Mouse (Mus musculus) monocyte, adult 5-6 weeks (primary cell): Measurements from ENCODE around the gene Rtl5. TPM values are rescaled to one million over a fixed set of nuclear protein-coding genes. Genes with fewer than 3 reads are reported as not detected.

ENCODE experiments used
- ATAC-seq: fragments of 153-309, 156-312 bp; replicated peaks from 2 replicates; pipeline ENCODE4 v1.8.0; 2017; ENCODE audit warnings: mild to moderate bottlenecking; ENCODE audit not compliant: low TSS enrichment, insufficient number of reproducible peaks, severe bottlenecking, poor library complexity, low FRiP score
- total RNA-seq: library from RNA; stranded (forward); fragments of 200-1000, 200-491, 200-594 nt; gene quantifications from 3 replicates; pipeline ENCODE4 v1.2.3, GENCODE M21; 2017

Rtl5 gene
- total RNA-seq, 1 experiment from 2014 or later: 3.7 TPM

DNA sequence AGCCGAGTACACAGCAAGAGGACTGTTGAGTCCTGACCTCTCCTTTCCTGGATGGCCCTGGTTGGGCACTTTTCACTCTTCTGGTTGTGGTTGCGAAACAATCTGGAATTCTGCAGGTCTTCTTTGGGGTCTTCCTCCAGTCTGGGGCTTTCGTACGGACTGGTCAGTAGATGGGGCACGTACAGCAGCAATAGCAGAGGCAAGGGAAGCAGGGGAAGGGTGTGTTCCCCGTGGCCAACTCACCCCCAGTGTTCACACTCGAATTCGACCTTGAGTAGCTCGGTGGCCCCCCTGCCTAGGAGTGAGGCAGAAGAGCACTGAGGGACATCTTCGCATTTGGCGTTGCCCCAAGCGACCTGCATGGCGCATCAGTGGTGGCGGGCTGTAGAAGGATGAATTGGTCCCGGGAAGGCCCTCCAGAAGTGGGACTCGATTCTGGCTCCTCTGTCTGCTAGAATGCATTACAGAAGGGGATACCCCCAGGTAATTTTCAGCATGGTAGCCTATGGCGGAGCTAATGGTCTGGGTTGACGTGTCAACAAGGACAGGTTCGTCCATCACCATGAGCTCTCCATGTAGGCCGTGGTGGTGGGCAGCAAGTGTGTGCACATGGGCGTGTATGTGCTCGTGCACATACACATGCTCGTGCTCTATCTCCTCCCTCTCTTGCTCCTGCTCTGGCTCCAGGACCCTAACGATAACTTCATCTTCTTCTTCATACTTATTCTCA is 2.1 kb downstream of the Rtl5 start:
- ATAC-seq: no peak

DNA sequence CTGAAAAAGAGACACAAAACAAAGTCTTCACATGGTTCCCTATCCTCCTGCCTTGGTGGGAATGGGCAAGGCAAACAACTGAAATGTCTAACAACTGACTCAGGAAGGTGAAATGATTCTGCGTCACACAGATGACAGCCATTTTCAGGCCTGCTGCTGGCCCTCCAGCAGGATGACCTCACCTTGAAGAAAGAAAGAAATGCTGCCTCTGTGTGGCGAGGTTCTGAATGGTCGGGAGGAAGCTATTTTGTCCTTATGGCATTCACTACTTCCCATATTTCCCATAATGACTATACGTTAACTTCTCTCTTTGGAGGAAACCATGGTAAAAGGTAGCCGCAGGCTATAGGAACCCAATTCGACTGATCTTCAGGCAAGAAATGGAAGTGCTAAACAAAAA is 4.0 kb downstream of the Rtl5 start:
- ATAC-seq: no peak

DNA sequence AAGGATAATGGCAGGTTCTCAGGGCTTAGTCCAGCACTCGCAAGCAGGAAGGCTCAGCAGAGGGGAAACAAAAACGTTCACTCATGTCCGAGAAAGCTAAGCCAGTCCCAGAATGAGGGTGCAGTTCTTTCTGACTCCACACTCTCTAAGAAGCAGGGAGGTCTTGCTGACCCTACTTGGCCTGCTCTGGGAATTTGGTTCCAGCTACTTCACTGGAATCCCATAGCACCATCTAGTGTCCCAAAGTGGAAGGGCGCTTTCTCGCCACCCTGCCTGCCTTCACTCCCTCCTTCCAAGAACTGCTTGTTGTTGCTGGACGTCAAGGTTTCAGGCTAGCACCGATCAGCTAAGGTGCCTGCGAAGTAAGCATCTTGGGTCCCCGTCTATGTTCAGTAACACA is 5.0 kb downstream of the Rtl5 start:
- ATAC-seq: no peak; the same call in 1 of the 2 replicates

DNA sequence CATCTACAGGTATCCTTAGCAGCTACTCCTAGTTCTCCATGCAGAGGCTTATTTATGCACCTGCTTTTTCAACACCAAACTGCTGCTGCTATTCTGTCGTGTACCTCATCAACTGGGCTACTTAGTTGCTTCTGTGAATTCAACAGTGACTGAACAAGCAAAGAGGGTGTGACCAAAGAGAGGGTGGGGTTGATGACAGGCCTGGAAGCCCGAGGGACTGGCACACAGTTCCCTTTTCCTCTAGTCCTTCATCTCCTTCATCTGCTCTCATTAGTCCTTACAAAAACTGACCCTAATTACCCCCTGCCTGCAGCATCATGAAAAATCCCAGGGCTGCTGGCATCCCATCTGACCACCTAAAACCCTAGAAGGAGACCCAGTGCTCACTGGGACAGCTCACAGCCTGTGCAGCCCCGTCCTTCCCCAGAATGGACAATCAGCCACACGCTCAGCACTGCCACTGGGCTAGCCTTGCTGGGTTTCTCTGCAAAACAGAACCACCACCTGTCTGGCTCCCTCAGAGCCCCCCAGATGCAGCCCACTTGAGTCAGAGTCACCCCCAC is 5.8 kb downstream of the Rtl5 start:
- 0 out of 2 replicates have a peak, but pooled peaks have one; percentile 36 for ATAC-seq

DNA sequence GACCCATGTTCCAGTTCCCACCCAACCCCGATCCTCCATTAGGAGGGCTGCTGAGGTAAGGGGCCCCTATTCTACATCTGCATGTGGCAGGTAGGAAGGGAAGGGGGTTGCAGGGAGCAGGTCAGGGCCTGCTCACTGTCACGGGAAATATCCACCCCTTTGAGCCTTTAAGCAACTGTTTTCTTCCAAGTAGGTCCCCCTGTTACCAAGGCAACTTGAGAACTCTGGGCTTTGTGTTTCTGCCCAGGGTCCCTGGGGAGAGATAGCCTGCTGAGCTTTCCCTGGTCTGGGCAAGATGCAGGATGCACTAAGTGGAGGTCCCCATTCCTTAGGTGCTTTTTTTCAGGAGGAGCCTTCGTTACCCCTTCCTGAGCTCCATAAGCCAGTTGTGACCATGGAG is 7.0 kb downstream of the Rtl5 start:
- no peak for ATAC-seq

DNA sequence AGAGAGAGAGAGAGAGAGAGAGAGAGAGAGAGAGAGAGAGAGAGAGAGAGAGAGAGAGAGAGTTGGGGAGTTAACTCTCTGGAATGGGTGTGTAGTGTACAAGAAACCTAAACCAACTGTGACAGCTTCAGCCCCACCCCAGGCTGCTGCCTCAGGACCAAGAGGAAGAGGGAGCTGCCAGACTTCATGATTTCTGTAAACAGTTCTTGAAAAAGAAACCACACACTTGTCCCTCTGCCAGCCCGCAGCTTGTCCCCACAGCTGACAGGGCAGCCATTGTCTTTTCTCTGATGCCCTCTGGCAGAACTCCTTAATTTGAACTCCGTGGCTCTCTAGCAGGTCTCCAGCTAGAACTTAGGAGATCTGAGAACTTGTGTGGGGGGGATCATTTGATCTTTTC is 10.2 kb downstream of the Rtl5 start:
- ATAC-seq: peak; percentile 74; the same call in 1 of the 2 replicates

DNA sequence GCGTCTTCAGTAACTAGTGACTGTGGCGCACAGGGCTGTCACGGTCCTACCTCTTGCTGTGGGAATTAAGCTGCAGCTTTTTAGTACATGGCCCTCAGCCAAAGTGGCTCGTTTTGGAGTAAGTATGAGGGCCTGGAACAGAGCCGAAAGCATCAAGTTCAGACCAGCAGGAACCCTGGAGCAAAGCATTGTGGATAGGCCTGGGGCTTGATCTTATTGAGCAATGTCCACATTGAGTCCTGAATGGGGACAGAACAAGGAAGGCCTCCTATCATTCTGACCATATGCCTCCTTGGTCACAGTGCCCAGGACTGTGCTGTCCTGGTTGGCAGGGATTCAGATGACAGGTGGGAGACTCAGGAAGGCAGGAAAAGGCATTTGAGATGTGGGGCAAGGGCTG is 10.9 kb downstream of the Rtl5 start:
- no peak for ATAC-seq

DNA sequence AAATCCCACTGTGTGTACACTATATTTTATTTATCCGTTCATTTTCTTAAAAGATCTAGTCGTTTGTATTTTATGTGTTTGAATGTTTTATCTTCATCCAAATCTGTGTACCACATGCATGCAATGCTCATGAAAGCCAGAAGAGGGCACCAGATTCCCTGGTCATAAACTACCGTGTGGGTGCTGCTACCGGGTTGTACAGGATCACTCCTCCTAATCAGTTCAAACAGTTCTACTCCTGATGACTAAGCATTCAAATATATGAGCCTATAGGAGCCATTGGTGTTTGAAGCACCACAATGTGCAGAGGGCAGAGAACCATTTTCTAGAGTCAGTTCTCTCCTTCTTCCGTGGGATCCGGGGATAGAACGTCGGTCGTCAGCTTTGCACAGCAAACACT is 11.7 kb downstream of the Rtl5 start:
- ATAC-seq: peak; percentile 61; the same call in 1 of the 2 replicates

DNA sequence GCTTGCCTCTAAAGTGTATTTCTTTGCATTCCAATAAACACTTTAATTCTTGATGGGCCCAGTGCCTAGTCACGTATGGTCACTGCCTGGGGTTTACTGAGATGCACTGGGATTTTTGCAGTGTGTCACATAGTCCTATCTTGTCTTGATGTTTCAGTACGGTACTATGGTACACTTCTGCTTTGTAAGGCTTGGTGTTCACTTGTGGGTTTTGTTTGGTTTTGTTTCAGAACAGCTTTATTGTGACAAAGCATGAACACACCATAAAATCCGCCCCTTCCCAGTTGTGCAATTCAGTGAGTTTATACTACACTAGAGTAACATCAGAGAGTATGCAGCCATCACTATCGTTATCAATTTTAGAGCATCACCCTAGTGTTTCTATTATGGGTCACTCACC is 17.1 kb downstream of the Rtl5 start:
- peak; percentile 40; the same call in 1 of the 2 replicates for ATAC-seq

DNA sequence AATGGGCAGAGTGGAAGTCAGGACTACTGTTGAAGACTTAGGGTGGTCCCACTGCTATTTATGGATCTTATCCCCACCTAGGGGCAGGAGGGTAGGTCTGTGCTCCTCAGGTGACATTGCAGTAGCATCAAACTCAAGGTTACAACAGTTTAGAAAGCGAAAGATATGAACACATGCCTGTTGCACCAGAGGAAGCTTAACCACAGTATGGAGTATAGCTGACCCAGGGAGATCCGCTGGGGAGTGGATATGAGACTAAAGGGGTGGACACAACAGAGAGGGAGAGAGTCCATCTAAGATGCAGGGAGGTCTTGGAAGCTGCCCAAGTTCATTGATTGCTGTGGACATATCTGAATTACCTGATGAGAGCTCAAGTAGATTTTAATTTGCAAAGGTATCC is 17.7 kb downstream of the Rtl5 start:
- no peak for ATAC-seq

DNA sequence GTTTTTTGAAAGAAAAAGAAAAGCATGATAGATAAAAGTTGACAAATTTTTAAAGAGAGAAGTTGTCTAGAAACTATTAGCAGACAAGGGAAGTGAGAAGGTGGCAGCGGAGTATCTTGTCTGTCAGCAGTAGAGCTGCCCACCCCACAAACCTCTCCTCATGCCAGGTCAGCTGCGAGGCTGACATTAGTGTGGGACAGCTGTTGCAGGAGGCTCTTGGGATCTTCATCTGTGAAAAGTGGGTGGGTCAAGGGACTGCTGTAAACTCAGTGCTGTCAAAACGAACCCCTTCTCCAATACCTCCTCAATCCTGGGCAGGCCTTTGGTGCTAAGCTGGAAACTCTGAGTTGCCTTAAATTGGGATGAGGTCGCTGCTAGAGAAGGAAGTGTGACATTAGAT is 19.9 kb downstream of the Rtl5 start:
- ATAC-seq: no peak

DNA sequence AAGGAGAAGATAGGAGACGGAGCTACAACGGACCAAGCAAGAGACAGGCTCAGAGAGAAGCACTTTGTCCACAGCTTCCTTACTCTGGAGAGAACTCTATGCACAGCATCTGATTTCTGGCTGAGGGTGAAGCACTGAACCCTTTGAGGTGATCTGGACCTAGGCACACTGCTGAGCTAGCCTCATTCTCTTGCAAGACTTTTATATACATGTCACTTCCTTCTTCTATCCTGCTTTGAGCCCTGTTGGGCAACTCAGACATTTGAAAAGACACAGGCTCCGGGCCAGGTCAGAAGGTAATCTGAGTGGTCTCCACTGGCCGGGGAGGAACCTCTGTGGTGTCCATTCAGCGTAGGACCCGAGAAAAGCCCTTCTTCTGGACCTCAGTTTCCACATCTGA is 20.6 kb downstream of the Rtl5 start:
- ATAC-seq: peak; percentile 66; the same call in 1 of the 2 replicates

DNA sequence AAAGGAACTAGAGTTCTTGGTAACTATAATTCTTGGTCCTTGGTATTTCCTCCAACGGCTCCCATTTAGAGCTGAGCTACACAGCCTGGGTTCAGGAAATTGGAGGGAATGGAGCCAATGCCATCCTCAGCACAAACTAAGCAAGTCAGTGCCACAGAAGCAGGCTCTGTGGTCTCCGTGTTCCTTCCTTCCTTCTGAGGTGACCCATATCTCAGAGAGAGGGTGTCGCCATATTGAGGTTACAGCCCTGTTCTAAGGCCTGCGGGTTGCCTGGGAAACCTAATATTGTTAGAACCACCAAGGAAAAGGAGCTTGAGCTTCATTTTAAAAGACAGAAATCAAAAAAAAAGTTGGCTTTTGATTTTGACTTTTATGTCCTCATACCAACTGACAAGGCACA is 28.7 kb downstream of the Rtl5 start:
- ATAC-seq: peak; percentile 61; the same call in 1 of the 2 replicates

DNA sequence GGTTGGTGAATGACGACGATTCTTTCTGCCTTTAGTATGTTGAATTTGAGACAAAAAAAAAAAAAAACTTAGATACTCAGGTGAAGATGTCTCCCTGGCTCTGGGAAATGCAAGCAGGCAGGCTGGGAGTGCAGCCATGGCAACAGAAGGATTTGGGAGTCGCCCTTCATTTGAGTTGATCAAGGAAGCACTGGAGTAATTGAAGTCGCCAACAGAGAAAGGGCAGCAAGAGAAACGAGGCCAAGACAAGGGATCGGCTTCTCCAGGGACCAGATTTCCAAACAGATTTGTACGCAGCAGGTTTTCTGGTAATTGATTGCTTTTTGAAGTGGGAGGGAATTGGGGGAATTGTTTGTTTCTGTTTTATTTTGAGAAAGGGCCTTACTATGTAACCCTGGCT is 29.5 kb downstream of the Rtl5 start:
- ATAC-seq: no peak

DNA sequence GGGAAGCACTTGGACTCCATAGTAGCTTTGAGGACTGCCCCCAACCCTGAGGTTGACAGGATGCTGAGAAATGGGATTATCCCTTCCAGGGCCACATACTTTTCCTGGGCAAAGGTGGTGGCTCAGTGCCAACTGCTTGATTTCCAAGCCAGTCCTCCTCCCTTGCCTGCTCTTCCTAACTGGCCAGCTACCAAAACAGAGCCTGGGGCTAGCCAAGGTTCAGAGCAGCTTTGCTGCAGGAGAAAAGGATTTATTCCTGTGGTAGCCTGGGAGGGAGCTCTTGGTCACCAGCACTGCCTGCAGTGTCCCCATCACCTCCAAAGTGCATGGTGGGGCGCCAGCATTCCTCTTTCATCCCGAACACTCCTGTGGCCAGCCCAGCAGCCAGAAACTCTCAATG is 33.6 kb downstream of the Rtl5 start:
- no peak for ATAC-seq

DNA sequence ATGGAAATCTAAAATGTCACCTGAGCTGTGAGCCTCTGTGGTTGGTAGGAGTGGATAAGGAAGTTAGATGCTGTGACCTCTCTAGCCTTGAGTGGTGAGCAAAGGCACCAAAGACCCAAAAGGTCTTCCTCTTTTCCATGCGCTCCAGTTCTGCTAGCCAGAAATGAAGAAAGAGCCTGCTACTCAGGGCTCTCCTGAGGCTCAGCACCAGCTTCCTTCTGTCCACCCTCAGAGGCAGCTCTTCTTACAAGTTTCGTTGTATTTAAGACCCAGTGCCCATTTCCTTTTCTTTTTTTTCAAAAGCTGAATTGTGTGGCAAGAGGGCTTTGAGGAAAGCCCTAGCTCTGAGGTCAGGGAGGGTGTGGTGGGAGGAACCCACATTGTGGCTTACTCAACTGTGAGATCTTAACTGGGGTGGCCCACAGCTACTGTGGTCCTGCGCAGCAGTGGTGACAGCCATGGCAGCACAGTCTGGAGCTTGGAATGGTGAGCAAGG is 34.2 kb downstream of the Rtl5 start:
- peak; percentile 86 for ATAC-seq

DNA sequence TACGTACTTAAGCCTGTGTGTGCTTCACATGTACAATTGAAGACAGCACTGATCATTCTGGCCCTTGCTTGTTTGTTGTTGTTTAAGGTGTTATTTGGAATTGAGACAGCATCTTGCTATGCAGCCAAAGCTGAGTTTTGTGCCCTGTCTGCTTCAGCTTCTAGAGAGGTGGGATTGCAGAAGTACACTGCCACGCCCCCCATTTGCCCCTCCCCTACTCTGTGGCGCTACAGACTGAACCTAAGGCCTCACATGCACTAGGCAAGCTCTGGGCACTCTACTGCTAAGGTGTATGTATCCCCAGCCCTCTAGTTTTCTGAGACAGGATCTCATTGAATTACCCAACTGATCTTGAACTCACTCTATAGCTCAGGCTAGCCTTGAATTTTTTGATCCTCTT is 35.4 kb downstream of the Rtl5 start:
- no peak for ATAC-seq

DNA sequence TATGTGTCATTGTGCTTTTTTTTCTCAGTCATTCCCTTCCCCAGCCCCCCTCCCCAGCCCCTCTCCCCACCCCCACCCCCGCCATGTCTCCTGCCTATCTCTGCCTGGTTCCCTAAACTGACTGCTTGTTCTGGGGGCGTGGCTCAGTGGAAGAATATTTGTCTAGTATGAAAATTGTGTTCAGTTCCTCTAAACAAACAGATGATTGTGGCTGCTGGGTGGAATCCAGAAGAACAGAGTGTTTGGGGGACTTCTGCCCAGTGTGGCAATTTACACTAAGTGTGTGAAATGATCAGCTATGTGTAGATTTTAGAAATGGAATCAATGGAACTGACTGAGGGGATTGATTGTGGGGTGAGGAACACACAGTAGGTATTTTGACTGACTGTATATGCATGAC is 37.5 kb downstream of the Rtl5 start:
- ATAC-seq: 0 out of 2 replicates have a peak, but pooled peaks have one; percentile 19

DNA sequence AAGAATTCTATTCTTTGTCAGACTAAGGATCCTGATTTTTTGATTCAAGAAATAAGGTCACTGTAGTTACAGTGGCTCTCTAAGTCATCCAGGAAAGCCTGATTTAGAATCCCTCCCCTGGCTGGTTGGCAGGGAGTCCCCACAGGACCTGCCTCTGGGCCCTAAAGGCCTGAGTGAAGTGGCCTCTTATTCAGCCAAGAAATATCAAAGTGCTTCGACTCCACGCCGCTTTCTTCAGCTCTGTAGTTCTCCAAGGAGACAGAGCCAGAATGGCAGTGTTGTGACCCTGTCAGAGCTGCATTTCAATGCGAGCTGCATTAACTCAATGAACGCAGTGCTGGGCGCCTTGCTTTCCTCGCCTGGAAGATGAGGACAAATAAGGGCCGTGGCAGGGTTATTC is 38.7 kb downstream of the Rtl5 start:
- ATAC-seq: no peak

DNA sequence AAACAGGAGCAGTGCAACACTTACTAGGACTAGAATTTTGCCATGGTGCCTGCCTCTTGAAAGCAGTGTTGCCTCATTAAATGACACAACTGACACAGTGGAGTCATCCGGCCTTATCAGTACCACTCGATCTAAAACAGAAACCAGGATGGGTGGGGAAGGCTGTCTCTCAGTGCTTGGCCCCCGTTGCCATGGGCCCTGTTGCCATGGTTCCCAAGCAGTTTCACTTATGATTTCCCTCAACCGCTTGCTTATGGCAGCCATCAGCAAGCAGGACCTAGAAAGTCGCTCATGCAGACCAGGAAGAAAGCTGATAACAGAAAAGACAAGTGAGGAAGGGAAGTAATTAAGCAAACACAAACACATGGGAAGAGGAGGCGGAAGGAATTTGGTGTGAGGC is 39.3 kb downstream of the Rtl5 start:
- ATAC-seq: peak; percentile 84
